ENCODE assay signal across 24 mouse cellular contexts in the genomic region with DNA sequence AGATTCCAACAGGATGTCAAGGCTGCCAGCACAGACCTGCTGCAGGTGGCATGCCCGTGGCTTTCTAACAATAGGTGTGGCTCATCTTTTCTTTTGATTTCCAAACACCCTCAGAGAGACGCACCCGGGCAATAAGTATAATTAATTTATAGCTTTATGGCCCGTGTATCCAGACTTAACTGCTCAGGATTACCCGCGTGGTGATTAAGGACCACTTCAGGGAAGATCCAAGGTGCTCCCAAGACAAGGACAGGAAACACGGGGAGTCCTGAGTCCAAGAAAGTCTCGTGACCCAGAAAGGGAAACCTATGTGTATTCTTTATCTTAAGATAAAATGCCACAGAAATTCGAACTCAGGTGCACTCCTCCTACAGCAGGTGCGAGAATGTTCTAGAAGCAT. TPM values are rescaled to one million over a fixed set of nuclear protein-coding genes. Genes with fewer than 3 reads are reported as not detected.
DNase-seq lines count a peak whose midpoint lies in the region; ATAC-seq and TF ChIP-seq lines count a peak whose summit lies in the region.
"Had no signal": no experiment of that assay in that cellular context is flagged by ENCODE, and none has a peak within 500 bp of the region (broad histone marks: within the 10 kb centered on the region; RNA-seq: fewer than 3 reads in every experiment).

No protein-coding gene starts in this region.

- H3K4me3 ChIP-seq in bone marrow macrophage, adult 2 months (ENCODE audit: insufficient read depth, low read length), result no peak overlapping the region
- no peak overlapping the region for H3K4me3 ChIP-seq in intestine, embryonic 16.5 days (ENCODE audit: low read length)
- H3K4me3 ChIP-seq in macrophage (ENCODE audit: inconsistent target), result no peak overlapping the region
- no peak overlapping the region for H3K4me3 ChIP-seq in midbrain, embryonic 15.5 days
- H3K4me3 ChIP-seq: embryonic facial prominence, embryonic 10.5 days; embryonic facial prominence, embryonic 12.5 days; forebrain, embryonic 13.5 days; forebrain, embryonic 15.5 days had no signal

- no peaks in the 10 kb centered on the region; the same call in 1 of the 2 replicates for H3K27me3 ChIP-seq in intestine, embryonic 16.5 days (replicated peaks; ENCODE audit: control insufficient read depth, insufficient read depth, low read length)
- H3K27me3 ChIP-seq in midbrain, embryonic 15.5 days (replicated peaks), result no peaks in the 10 kb centered on the region
- H3K27me3 ChIP-seq: CH12.LX; embryonic facial prominence, embryonic 12.5 days; forebrain, embryonic 13.5 days; forebrain, embryonic 15.5 days; Patski had no signal

- H3K4me1 ChIP-seq in bone marrow macrophage, adult 2 months (ENCODE audit: control insufficient read depth, insufficient read depth, low read length), result peaks cover 19% of the 10 kb centered on the region
- H3K4me1 ChIP-seq in intestine, embryonic 16.5 days (ENCODE audit: control insufficient read depth, insufficient read depth, low read length), result no peaks in the 10 kb centered on the region; the same call in 1 of the 2 replicates
- no peaks in the 10 kb centered on the region for H3K4me1 ChIP-seq in midbrain, embryonic 15.5 days
- H3K4me1 ChIP-seq: forebrain, embryonic 13.5 days; forebrain, embryonic 15.5 days had no signal

- H3K9me3 ChIP-seq in intestine, embryonic 16.5 days (ENCODE audit: control insufficient read depth, low read length), result peaks cover 9% of the 10 kb centered on the region; the same call in 1 of the 2 replicates
- no peaks in the 10 kb centered on the region for H3K9me3 ChIP-seq in midbrain, embryonic 15.5 days
- H3K9me3 ChIP-seq: embryonic facial prominence, embryonic 12.5 days; forebrain, embryonic 13.5 days; forebrain, embryonic 15.5 days; G1E had no signal

- H3K27ac ChIP-seq in bone marrow macrophage, adult 2 months (ENCODE audit: insufficient read depth, low read depth, low read length), result peak overlapping the region; percentile 62
- H3K27ac ChIP-seq in intestine, embryonic 16.5 days (ENCODE audit: low read length), result no peak overlapping the region
- peak overlapping the region; percentile 42 for H3K27ac ChIP-seq in macrophage
- H3K27ac ChIP-seq in midbrain, embryonic 15.5 days, result no peak overlapping the region
- H3K27ac ChIP-seq: embryonic facial prominence, embryonic 10.5 days; embryonic facial prominence, embryonic 12.5 days; forebrain, embryonic 13.5 days; forebrain, embryonic 15.5 days had no signal

- ATAC-seq in intestine, embryonic 16.5 days, result peak; percentile 83
- ATAC-seq in midbrain, embryonic 15.5 days (replicated peaks), result no peak
- ATAC-seq: activated CD4-positive, CD25-positive, alpha-beta regulatory T cell, adult 4 months; CD4-positive, CD25-positive, alpha-beta regulatory T cell, adult 4 months; forebrain, embryonic 13.5 days; forebrain, embryonic 15.5 days; forebrain, postnatal 0 days; Patski had no signal

- WGBS in intestine, embryonic 16.5 days, result 46% methylated on average over 10 of the region's 10 CpGs
- WGBS in macrophage (ENCODE audit: missing documents), result 93% methylated on average over 10 of the region's 10 CpGs
- 89% methylated on average over 10 of the region's 10 CpGs for WGBS in midbrain, embryonic 15.5 days

- H3K9ac ChIP-seq in intestine, embryonic 16.5 days (ENCODE audit: low read depth, low read length), result no peak overlapping the region
- H3K9ac ChIP-seq in midbrain, embryonic 15.5 days, result no peak overlapping the region
- H3K9ac ChIP-seq: embryonic facial prominence, embryonic 12.5 days; forebrain, embryonic 13.5 days; forebrain, embryonic 15.5 days; forebrain, postnatal 0 days had no signal

- no peaks in the 10 kb centered on the region for H3K79me2 ChIP-seq in macrophage (ENCODE audit: inconsistent target)

- no peak overlapping the region for H3K4me2 ChIP-seq in intestine, embryonic 16.5 days (ENCODE audit: low read depth, low read length)
- H3K4me2 ChIP-seq in midbrain, embryonic 15.5 days, result no peak overlapping the region
- H3K4me2 ChIP-seq: embryonic facial prominence, embryonic 12.5 days; forebrain, embryonic 13.5 days; forebrain, embryonic 15.5 days had no signal

- TF ChIP-seq CTCF in bone marrow macrophage, adult 2 months (IDR thresholded peaks at IDR 0.05; ENCODE audit: low read depth, low read length), result no peak

- peaks cover 15% of the 10 kb centered on the region; the same call in 1 of the 2 replicates for H3K36me3 ChIP-seq in intestine, embryonic 16.5 days (ENCODE audit: control insufficient read depth, insufficient read depth, low read length)
- peaks cover 55% of the 10 kb centered on the region for H3K36me3 ChIP-seq in macrophage (ENCODE audit: inconsistent target)
- H3K36me3 ChIP-seq in midbrain, embryonic 15.5 days (replicated peaks), result no peaks in the 10 kb centered on the region

- DNase-seq in urinary bladder, postnatal 10 days (ENCODE audit: low spot score), result no peak
- DNase-seq: adrenal gland, adult 2 months; adrenal gland, postnatal 10 days; adrenal gland, postnatal 25 days; B cell, adult 2 months; cerebellum, adult 11-12 months; cerebellum, adult 2 months; cerebellum, adult 9-10 months; cerebellum, postnatal 10 days; cerebellum, postnatal 25 days; forebrain, postnatal 0 days had no signal

- no peak for TF ChIP-seq POLR2A in bone marrow macrophage, adult 2 months (IDR thresholded peaks at IDR 0.05; ENCODE audit: borderline replicate concordance, low read depth, low read length)

RNA-seq across cellular contexts. Expression of gene Scarb1, which starts 49.5 kb away (rescaled TPM):
- 101 and 120 TPM in 2 replicates for polyA plus RNA-seq in bone marrow macrophage, adult 2 months (2012; ENCODE audit: insufficient read depth, insufficient read length, missing spikeins)
- 59.9 and 73.1 TPM in 2 replicates for polyA plus RNA-seq in intestine, embryonic 16.5 days (2015; fragmentation: Nextera tagmentation; extraction: Ambion mirVana)
- 100 to 1,000 TPM in 4 of 26 experiments, 10 to 100 TPM in 21, 1 to 10 TPM in 1; 8.4 to 109 (median 52.5) TPM for total RNA-seq in macrophage (2018; cell fraction: chromatin; rRNA removed)
- total RNA-seq in macrophage (2018; cell fraction: cytosol; rRNA removed), result 10 to 100 TPM; 43.9 to 88.4 (median 58.6) TPM
- total RNA-seq in macrophage (2018; cell fraction: nucleus; rRNA removed), result 100 to 1,000 TPM in 2 of 26 experiments, 10 to 100 TPM in 24; 21.7 to 129 (median 52.7) TPM
- 80.8 to 94.6 TPM (median 83.7 TPM) in 3 replicates for polyA plus RNA-seq in macrophage (2018)
- 40.3 and 45.9 TPM in 2 replicates for polyA plus RNA-seq in midbrain, embryonic 15.5 days (2015; fragmentation: Nextera tagmentation; extraction: Ambion mirVana)

Comparison
In these comparisons a context has a peak if more than half of its experiments do, and no peak if none do; other contexts are left out.
1. H3K27ac ChIP-seq: peak in bone marrow macrophage, adult 2 months (single experiment) and macrophage (single experiment); none in intestine, embryonic 16.5 days (single experiment) and midbrain, embryonic 15.5 days (single experiment).